In the genomic region with DNA sequence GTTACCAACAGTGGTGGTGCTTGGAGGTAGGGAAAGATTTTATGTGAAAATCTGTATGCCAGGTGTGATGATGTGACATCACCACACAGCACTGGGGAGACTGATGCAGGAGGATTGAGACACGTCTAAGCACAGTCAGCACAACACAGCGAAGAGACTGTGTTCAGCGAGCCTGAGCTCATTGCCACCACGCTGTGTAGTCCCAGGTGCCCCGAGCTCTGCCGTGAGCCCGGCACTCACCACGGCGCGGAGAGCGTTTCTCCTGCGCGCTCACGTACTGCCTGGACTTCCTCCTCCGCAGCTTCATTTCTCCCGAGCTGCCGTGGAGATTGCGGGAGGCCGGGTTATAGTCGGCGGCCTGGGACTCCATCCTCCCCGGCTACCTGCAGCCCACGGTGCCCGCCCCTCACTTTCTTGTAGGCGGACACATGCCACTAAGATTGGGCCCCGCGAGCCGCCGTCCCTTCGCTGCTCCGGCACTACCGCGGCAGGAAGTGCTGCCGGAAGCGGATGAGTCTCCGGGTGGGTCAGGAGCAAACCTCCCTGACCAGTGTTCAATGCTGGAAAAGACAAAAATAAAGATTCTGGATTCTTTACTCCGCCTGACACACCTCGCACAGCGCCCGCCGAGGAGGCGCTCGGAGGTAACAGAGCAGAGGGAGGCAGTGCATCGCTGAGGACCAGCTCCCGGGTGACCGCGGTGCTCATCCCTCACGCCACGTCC, we compare ENCODE assay signal across 8 mouse cellular contexts. TPM values are rescaled to one million over a fixed set of nuclear protein-coding genes. Genes with fewer than 3 reads are reported as not detected.
DNase-seq lines count a peak whose midpoint lies in the region; ATAC-seq and TF ChIP-seq lines count a peak whose summit lies in the region.

No protein-coding gene starts in this region.

- H3K4me2 ChIP-seq in hindbrain, embryonic 11.5 days (replicated peaks; ENCODE audit: low read depth, low read length): peak overlapping the region; percentile 67
- peak overlapping the region; percentile 75 for H3K4me2 ChIP-seq in lung, postnatal 0 days (replicated peaks; ENCODE audit: low read depth, low read length)

- no peak for TF ChIP-seq CTCF in lung, postnatal 0 days (IDR thresholded peaks at IDR 0.05)

- under 1% methylated on average over 49 of the region's 49 CpGs for WGBS in hindbrain, embryonic 11.5 days
- WGBS in lung, postnatal 0 days: 1% methylated on average over 49 of the region's 49 CpGs

- H3K36me3 ChIP-seq in hindbrain, embryonic 11.5 days (ENCODE audit: control insufficient read depth, insufficient read depth, low read length): no peaks in the 10 kb centered on the region
- H3K36me3 ChIP-seq in lung, postnatal 0 days (ENCODE audit: insufficient read depth, low read length): no peaks in the 10 kb centered on the region

- peak; percentile 89 for ATAC-seq in hindbrain, embryonic 11.5 days (ENCODE audit: low FRiP score)
- ATAC-seq in lung, postnatal 0 days: peak; percentile 88

- TF ChIP-seq EP300 in lung, postnatal 0 days (IDR thresholded peaks at IDR 0.05): peak; percentile 13; the same call in 1 of the 2 replicates

- no peaks in the 10 kb centered on the region for H3K9me3 ChIP-seq in hindbrain, embryonic 11.5 days (ENCODE audit: control insufficient read depth, low read length)
- H3K9me3 ChIP-seq in lung, postnatal 0 days (ENCODE audit: low read length): no peaks in the 10 kb centered on the region

- peak overlapping the region; percentile 17; the same call in 1 of the 2 replicates for H3K27ac ChIP-seq in hindbrain, embryonic 11.5 days (ENCODE audit: low read depth, low read length)
- H3K27ac ChIP-seq in lung, postnatal 0 days (ENCODE audit: low read length): peak overlapping the region; percentile 76

- H3K9ac ChIP-seq in hindbrain, embryonic 11.5 days (ENCODE audit: low read depth, low read length): peak overlapping the region; percentile 59
- peak overlapping the region; percentile 74 for H3K9ac ChIP-seq in lung, postnatal 0 days (replicated peaks; ENCODE audit: low read depth)

- no peaks in the 10 kb centered on the region for H3K27me3 ChIP-seq in hindbrain, embryonic 11.5 days (ENCODE audit: control insufficient read depth, insufficient read depth, low read length)
- no peaks in the 10 kb centered on the region for H3K27me3 ChIP-seq in lung, postnatal 0 days (replicated peaks; ENCODE audit: insufficient read depth, low read length)

- H3K4me1 ChIP-seq in hindbrain, embryonic 11.5 days (replicated peaks; ENCODE audit: control insufficient read depth, insufficient read depth, low read length): 0 out of 2 replicates have a peak, but pooled peaks cover 3% of the 10 kb centered on the region
- H3K4me1 ChIP-seq in lung, postnatal 0 days (ENCODE audit: insufficient read depth, low read depth, low read length): peaks cover 9% of the 10 kb centered on the region

- peak; percentile 88 for DNase-seq in NIH3T3 (ENCODE audit: low read depth)
- peak; percentile 92 for DNase-seq in cerebellum, adult 9-11 months
- peak; percentile 78 to 96 for DNase-seq in frontal cortex, adult 2 months (ENCODE audit: extremely low spot score in 1 of 2, low spot score in 1 of 2)
- DNase-seq in hindbrain, embryonic 11.5 days (ENCODE audit: low spot score): peak; percentile 93
- peak; percentile 86 to 93 for DNase-seq in layer of hippocampus, postnatal 10 days (ENCODE audit: low spot score in 2 of 2)
- peak; percentile 93 for DNase-seq in lung, postnatal 0 days (ENCODE audit: low spot score)
- peak; percentile 84 for DNase-seq in ovary, postnatal 10 days (ENCODE audit: low spot score)
- peak; percentile 90 for DNase-seq in thymus, postnatal 0 days (ENCODE audit: low spot score)

- H3K4me3 ChIP-seq in hindbrain, embryonic 11.5 days (ENCODE audit: low read depth, low read length): peak overlapping the region; percentile 74
- peak overlapping the region; percentile 77 for H3K4me3 ChIP-seq in lung, postnatal 0 days (ENCODE audit: low read depth, low read length)

RNA-seq across cellular contexts. Expression of a gene that starts 0.8 kb away (rescaled TPM):
- polyA plus RNA-seq in frontal cortex, adult 2 months (2012; rRNA removed): 18.3 and 24.3 TPM in 2 replicates
- polyA plus RNA-seq in hindbrain, embryonic 11.5 days (2014; fragmentation: Nextera tagmentation; extraction: Ambion mirVana): 15.8 and 16.7 TPM in 2 replicates
- total RNA-seq in layer of hippocampus, postnatal 10 days (2021): 10 to 100 TPM; 14.9 to 16.4 TPM
- 5.5 and 6.5 TPM in 2 replicates for polyA plus RNA-seq in lung, postnatal 0 days (2015; fragmentation: Nextera tagmentation; extraction: Ambion mirVana)
- polyA plus RNA-seq in thymus, postnatal 0 days (2015; fragmentation: Nextera tagmentation; extraction: Ambion mirVana): 6.3 and 6.9 TPM in 2 replicates

RNA-seq across cellular contexts. Expression of a gene that starts 5.3 kb away (rescaled TPM):
- 3.8 and 3.9 TPM in 2 replicates for polyA plus RNA-seq in frontal cortex, adult 2 months (2012; rRNA removed)
- polyA plus RNA-seq in hindbrain, embryonic 11.5 days (2014; fragmentation: Nextera tagmentation; extraction: Ambion mirVana): 0.73 and 1.1 TPM in 2 replicates
- 1 to 10 TPM; 7.1 to 8.7 TPM for total RNA-seq in layer of hippocampus, postnatal 10 days (2021)
- polyA plus RNA-seq in lung, postnatal 0 days (2015; fragmentation: Nextera tagmentation; extraction: Ambion mirVana): 41.6 and 48.7 TPM in 2 replicates
- 41.8 and 43.9 TPM in 2 replicates for polyA plus RNA-seq in thymus, postnatal 0 days (2015; fragmentation: Nextera tagmentation; extraction: Ambion mirVana)

RNA-seq across cellular contexts. Expression of a gene that starts 54.2 kb away (rescaled TPM):
- polyA plus RNA-seq in frontal cortex, adult 2 months (2012; rRNA removed): 77.0 and 85.4 TPM in 2 replicates
- 31.2 and 33.6 TPM in 2 replicates for polyA plus RNA-seq in hindbrain, embryonic 11.5 days (2014; fragmentation: Nextera tagmentation; extraction: Ambion mirVana)
- 100 to 1,000 TPM; 117 to 124 TPM for total RNA-seq in layer of hippocampus, postnatal 10 days (2021)
- 56.0 and 62.6 TPM in 2 replicates for polyA plus RNA-seq in lung, postnatal 0 days (2015; fragmentation: Nextera tagmentation; extraction: Ambion mirVana)
- polyA plus RNA-seq in thymus, postnatal 0 days (2015; fragmentation: Nextera tagmentation; extraction: Ambion mirVana): 34.7 and 36.1 TPM in 2 replicates

RNA-seq across cellular contexts. Expression of a gene that starts 54.2 kb away (rescaled TPM):
- polyA plus RNA-seq in frontal cortex, adult 2 months (2012; rRNA removed): 15.9 and 18.3 TPM in 2 replicates
- polyA plus RNA-seq in hindbrain, embryonic 11.5 days (2014; fragmentation: Nextera tagmentation; extraction: Ambion mirVana): 26.3 and 28.1 TPM in 2 replicates
- 1 to 10 TPM; 8.0 to 8.7 TPM for total RNA-seq in layer of hippocampus, postnatal 10 days (2021)
- polyA plus RNA-seq in lung, postnatal 0 days (2015; fragmentation: Nextera tagmentation; extraction: Ambion mirVana): 31.2 and 38.3 TPM in 2 replicates
- polyA plus RNA-seq in thymus, postnatal 0 days (2015; fragmentation: Nextera tagmentation; extraction: Ambion mirVana): 13.3 and 18.4 TPM in 2 replicates

Comparison
In these comparisons a context has a peak if more than half of its experiments do, and no peak if none do; other contexts are left out.
1. Peak in every context shown above with its lines: DNase-seq, ATAC-seq, H3K4me3 ChIP-seq and H3K27ac ChIP-seq.